12 mouse cellular contexts compared by ENCODE assay signal in genomic region chr11:51938817-51939589, GRCm38 (mm10). TPM values are rescaled to one million over a fixed set of nuclear protein-coding genes. Genes with fewer than 3 reads are reported as not detected.
DNase-seq lines count a peak whose midpoint lies in the region; ATAC-seq lines count a peak whose summit lies in the region.
"Had no signal": no experiment of that assay in that cellular context is flagged by ENCODE, and none has a peak within 500 bp of the region (broad histone marks: within the 10 kb centered on the region; RNA-seq: fewer than 3 reads in every experiment).

No protein-coding gene starts in this region.

- 61% methylated on average over 12 of the region's 12 CpGs for WGBS in liver, embryonic 12.5 days (ENCODE audit: insufficient replicate concordance)
- 87% methylated on average over 12 of the region's 12 CpGs for WGBS in forebrain, embryonic 16.5 days
- 80% methylated on average over 12 of the region's 12 CpGs for WGBS in heart, embryonic 11.5 days (ENCODE audit: insufficient replicate concordance)

- no peak overlapping the region for H3K9ac ChIP-seq in liver, embryonic 12.5 days
- H3K9ac ChIP-seq in forebrain, embryonic 16.5 days (replicated peaks; ENCODE audit: low read depth, low read length), result no peak overlapping the region
- no peak overlapping the region for H3K9ac ChIP-seq in heart, embryonic 11.5 days (ENCODE audit: low read depth, low read length)
- H3K9ac ChIP-seq: kidney, embryonic 15.5 days had no signal

- no peak for DNase-seq in liver
- DNase-seq in naive thymus-derived CD4-positive, alpha-beta T cell, adult 2 months (ENCODE audit: low read depth), result peak; percentile 77
- DNase-seq in thymus, postnatal 4 days, result peak; percentile 56
- DNase-seq in left cerebral cortex, adult 18-20 months (ENCODE audit: low spot score in 2 of 2), result no peak
- DNase-seq: adrenal gland, postnatal 10 days; midbrain, embryonic 14.5 days had no signal

- no peak overlapping the region for H3K4me3 ChIP-seq in liver, embryonic 12.5 days
- H3K4me3 ChIP-seq in forebrain, embryonic 16.5 days (replicated peaks; ENCODE audit: low read length), result no peak overlapping the region
- no peak overlapping the region for H3K4me3 ChIP-seq in heart, embryonic 11.5 days (ENCODE audit: low read depth, low read length)
- H3K4me3 ChIP-seq: kidney, embryonic 15.5 days had no signal

- no peaks in the 10 kb centered on the region for H3K9me3 ChIP-seq in liver, embryonic 12.5 days (replicated peaks)
- no peaks in the 10 kb centered on the region for H3K9me3 ChIP-seq in forebrain, embryonic 16.5 days (ENCODE audit: control insufficient read depth, low read length)
- no peaks in the 10 kb centered on the region for H3K9me3 ChIP-seq in heart, embryonic 11.5 days (replicated peaks; ENCODE audit: control insufficient read depth, low read length)
- H3K9me3 ChIP-seq: G1E; kidney, embryonic 15.5 days had no signal

- H3K36me3 ChIP-seq in liver, embryonic 12.5 days, result no peaks in the 10 kb centered on the region
- no peaks in the 10 kb centered on the region for H3K36me3 ChIP-seq in forebrain, embryonic 16.5 days (ENCODE audit: control insufficient read depth, insufficient read depth)
- no peaks in the 10 kb centered on the region for H3K36me3 ChIP-seq in heart, embryonic 11.5 days (ENCODE audit: control insufficient read depth, insufficient read depth, low read length)
- H3K36me3 ChIP-seq: G1E; kidney, embryonic 15.5 days had no signal

- peak overlapping the region; percentile 15; the same call in 1 of the 2 replicates for H3K27ac ChIP-seq in liver, embryonic 12.5 days
- H3K27ac ChIP-seq in forebrain, embryonic 16.5 days (ENCODE audit: low read length), result no peak overlapping the region
- H3K27ac ChIP-seq in heart, embryonic 11.5 days (ENCODE audit: low read depth, low read length), result no peak overlapping the region
- H3K27ac ChIP-seq: kidney, embryonic 15.5 days had no signal

- peaks cover 12% of the 10 kb centered on the region for H3K27me3 ChIP-seq in liver, embryonic 12.5 days (replicated peaks)
- H3K27me3 ChIP-seq in forebrain, embryonic 16.5 days (replicated peaks; ENCODE audit: control insufficient read depth, insufficient read depth, low read length), result no peaks in the 10 kb centered on the region
- H3K27me3 ChIP-seq in heart, embryonic 11.5 days (ENCODE audit: control insufficient read depth, insufficient read depth, low read length), result 0 out of 2 replicates have a peak, but pooled peaks cover 3% of the 10 kb centered on the region
- H3K27me3 ChIP-seq: kidney, embryonic 15.5 days had no signal

- 0 out of 2 replicates have a peak, but pooled peaks cover 6% of the 10 kb centered on the region for H3K4me1 ChIP-seq in liver, embryonic 12.5 days
- H3K4me1 ChIP-seq in forebrain, embryonic 16.5 days (replicated peaks; ENCODE audit: control insufficient read depth, insufficient read depth, low read length), result peaks cover 9% of the 10 kb centered on the region; the same call in 1 of the 2 replicates
- no peaks in the 10 kb centered on the region for H3K4me1 ChIP-seq in heart, embryonic 11.5 days (ENCODE audit: control insufficient read depth, insufficient read depth, low read length)

- ATAC-seq in liver, embryonic 12.5 days, result no peak
- peak; percentile 89 for ATAC-seq in granulocyte monocyte progenitor cell, adult 5-6 weeks (replicated peaks; ENCODE audit: poor library complexity, severe bottlenecking)
- no peak for ATAC-seq in forebrain, embryonic 16.5 days
- ATAC-seq in heart, embryonic 11.5 days (replicated peaks; ENCODE audit: insufficient number of reproducible peaks, low FRiP score, low TSS enrichment), result no peak

- no peak overlapping the region for H3K4me2 ChIP-seq in liver, embryonic 12.5 days
- H3K4me2 ChIP-seq in forebrain, embryonic 16.5 days (ENCODE audit: low read length), result no peak overlapping the region
- H3K4me2 ChIP-seq in heart, embryonic 11.5 days, result no peak overlapping the region
- H3K4me2 ChIP-seq: kidney, embryonic 15.5 days had no signal

RNA-seq across cellular contexts. Expression of gene Cdkn2aipnl, which starts 28.5 kb away (rescaled TPM):
- 75.0 and 77.3 TPM in 2 replicates for polyA plus RNA-seq in liver, embryonic 12.5 days (2016; fragmentation: Nextera tagmentation; extraction: Ambion mirVana)
- 70.1 and 81.1 TPM in 2 replicates for total RNA-seq in granulocyte monocyte progenitor cell, adult 5-6 weeks (2014; fragmentation: Nextera tagmentation)
- total RNA-seq in granulocyte monocyte progenitor cell, adult 5-6 weeks (2017), result 70.1 and 72.9 TPM in 2 replicates
- polyA plus RNA-seq in forebrain, embryonic 16.5 days (2015; fragmentation: Nextera tagmentation; extraction: Ambion mirVana), result 119 TPM in 2 replicates
- 10 to 100 TPM; 45.7 to 45.8 TPM for total RNA-seq in left cerebral cortex, adult 18-20 months (2021)
- 78.3 and 82.1 TPM in 2 replicates for polyA plus RNA-seq in heart, embryonic 11.5 days (2014; fragmentation: Nextera tagmentation; extraction: Ambion mirVana)

Comparison
In these comparisons a context has a peak if more than half of its experiments do, and no peak if none do; other contexts are left out.
1. DNase-seq: peak in naive thymus-derived CD4-positive, alpha-beta T cell, adult 2 months (single experiment) and thymus, postnatal 4 days (single experiment); none in liver (single experiment) and left cerebral cortex, adult 18-20 months (0 of 2).